Comparison of ENCODE assay signal across 15 mouse cellular contexts in the genomic region with DNA sequence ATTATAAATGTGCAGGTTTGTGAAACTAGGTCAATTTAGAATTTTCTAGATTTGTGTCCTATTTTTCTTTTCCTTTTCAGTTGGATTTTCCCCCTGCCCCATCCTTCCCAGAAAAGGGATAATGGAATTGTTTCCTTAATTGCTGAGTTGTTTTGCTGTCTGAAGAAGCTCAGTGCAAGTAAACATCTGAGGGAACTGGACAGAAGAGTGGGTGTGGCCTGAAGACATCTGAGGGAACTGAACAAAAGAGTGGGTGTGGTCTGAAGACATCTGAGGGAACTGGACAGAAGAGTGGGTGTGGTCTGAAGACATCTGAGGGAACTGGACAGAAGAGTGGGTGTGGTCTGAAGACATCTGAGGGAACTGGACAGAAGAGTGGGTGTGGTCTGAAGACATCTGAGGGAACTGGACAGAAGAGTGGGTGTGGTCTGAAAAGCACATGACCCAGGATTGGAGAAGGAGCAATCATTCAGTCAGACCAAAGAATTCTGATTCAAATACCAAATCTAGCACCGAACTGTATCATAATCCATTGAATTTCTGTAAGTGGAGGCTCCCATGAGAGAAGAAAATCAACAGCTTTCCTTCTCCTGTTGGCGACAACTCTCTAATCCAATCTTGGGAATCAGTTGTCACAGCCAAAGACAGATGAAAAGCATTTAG.
A peak's percentile ranks its signal among the peaks of the same experiment; 100 is the strongest.
DNase-seq lines count a peak whose midpoint lies in the region.
"Had no signal": no experiment of that assay in that cellular context is flagged by ENCODE, and none has a peak within 500 bp of the region (broad histone marks: within the 10 kb centered on the region; RNA-seq: fewer than 3 reads in every experiment).

No protein-coding gene starts in this region.

- peak; percentile 85 for DNase-seq in ES-CJ7 (ENCODE audit: low read depth, low spot score)
- peak; percentile 44 for DNase-seq in R1 (ENCODE audit: low read depth, low spot score)
- DNase-seq in ZHBTc4 (ENCODE audit: low read depth, low spot score): peak; percentile 82
- no peak for DNase-seq in layer of hippocampus, adult 8-10 months (ENCODE audit: low spot score in 2 of 2)
- no peak for DNase-seq in yolk sac, embryonic 10.5 days (ENCODE audit: low spot score)
- no peak for DNase-seq in adrenal gland, postnatal 4 days (ENCODE audit: low spot score in 2 of 2)
- DNase-seq: adrenal gland, adult 2 months; adrenal gland, postnatal 10 days; adrenal gland, postnatal 25 days; B cell, adult 2 months; cerebellum, adult 11-12 months; cerebellum, adult 2 months; cerebellum, adult 9-10 months; cerebellum, postnatal 10 days; cerebellum, postnatal 25 days had no signal

Comparison
In these comparisons a context has a peak if more than half of its experiments do, and no peak if none do; other contexts are left out.
1. DNase-seq: peak in ES-CJ7 (single experiment), R1 (single experiment) and ZHBTc4 (single experiment); none in layer of hippocampus, adult 8-10 months (0 of 2), yolk sac, embryonic 10.5 days (single experiment) and adrenal gland, postnatal 4 days (0 of 2).